Mouse (Mus musculus) left cerebral cortex, adult 18-20 months (tissue): ENCODE results near the gene Tspan11. TPM values are rescaled to one million over a fixed set of nuclear protein-coding genes. Genes with fewer than 3 reads are reported as not detected.

Experiments
- DNase-seq, 2 experiments: peaks; one replicate each; pipeline ENCODE4 v3.0.0; 2021 to 2022; ENCODE audit warnings: low spot score in 2 of 2, mixed read lengths in 1 of 2
- long read RNA-seq, 2 experiments: library from polyadenylated mRNA; stranded (forward); transcript quantifications; one replicate each; pipeline ENCODE4 v2.0.0; 2021
- total RNA-seq, 2 experiments: library from RNA; stranded (reverse); gene quantifications; 2 replicates each; pipeline ENCODE4 v1.2.3; 2021

Gene Tspan11
- total RNA-seq = 1 to 10 TPM; 4.6 to 6.3 TPM
- long read RNA-seq, experiment 1, full-length matches to known transcripts = 8 of 11 reads
- long read RNA-seq, experiment 1, partial matches to known transcripts = 2 of 11 reads
- long read RNA-seq, experiment 1, other reads (novel, unspliced or antisense) = 1 of 11 reads
- long read RNA-seq, experiment 2, full-length matches to known transcripts = 3 of 4 reads
- long read RNA-seq, experiment 2, partial matches to known transcripts = 1 of 4 reads
- long read RNA-seq, experiment 2, other reads (novel, unspliced or antisense) = 0 of 4 reads

GRCm38 (mm10) chr6:127887511-127888421 lies at the start of gene Tspan11:
Gene Tspan11 (plus strand): TSS chr6:127887589.
- peak; percentile 12 to 33 for DNase-seq

DNA sequence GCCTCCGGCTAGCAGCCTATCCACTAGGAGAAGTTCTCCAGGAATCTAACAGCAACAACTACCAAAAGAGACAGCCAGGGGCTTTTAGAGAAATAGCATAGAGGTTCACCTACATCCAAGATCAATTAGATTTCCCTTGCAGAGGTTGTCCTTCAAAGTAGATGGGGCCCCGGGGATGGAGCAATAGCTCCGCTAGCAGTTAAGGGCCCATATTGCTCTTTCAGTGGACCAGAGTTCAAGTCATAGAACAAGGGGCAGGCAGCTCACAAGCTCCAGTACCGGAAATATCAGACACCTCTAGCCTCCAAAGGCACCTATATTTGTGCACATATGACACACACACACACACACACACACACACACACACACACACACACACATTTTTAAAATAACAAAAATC lies 49.5 kb upstream of the Tspan11 start:
- DNase-seq = no peak

GRCm38 (mm10) chr6:127839538-127839937 lies 47.9 kb upstream of the Tspan11 start:
- no peak for DNase-seq

DNA sequence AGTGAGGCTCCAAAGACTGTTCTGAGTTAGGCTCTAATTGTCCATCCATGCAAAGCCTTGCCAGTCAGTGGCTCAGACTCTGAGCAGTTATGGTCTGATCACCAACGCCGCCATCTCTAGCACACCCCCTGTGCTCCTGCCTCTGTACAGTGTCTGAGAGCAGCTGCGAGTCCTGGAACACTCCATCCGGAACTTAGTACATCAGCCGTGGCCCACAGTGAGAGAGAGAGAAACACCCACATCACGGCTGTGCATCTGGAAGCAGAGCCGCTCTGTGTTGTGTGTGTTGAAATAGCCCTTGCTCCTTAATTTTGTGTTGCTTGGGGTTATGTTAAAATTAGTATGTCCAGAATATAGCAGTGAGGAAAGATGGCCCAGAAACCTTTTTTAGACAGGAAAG lies 47.2 kb upstream of the Tspan11 start:
- DNase-seq = peak; percentile 59 to 80

- no peak for DNase-seq
Measured at GRCm38 (mm10) chr6:127841326-127841725, 46.1 kb upstream of the Tspan11 start.

DNA sequence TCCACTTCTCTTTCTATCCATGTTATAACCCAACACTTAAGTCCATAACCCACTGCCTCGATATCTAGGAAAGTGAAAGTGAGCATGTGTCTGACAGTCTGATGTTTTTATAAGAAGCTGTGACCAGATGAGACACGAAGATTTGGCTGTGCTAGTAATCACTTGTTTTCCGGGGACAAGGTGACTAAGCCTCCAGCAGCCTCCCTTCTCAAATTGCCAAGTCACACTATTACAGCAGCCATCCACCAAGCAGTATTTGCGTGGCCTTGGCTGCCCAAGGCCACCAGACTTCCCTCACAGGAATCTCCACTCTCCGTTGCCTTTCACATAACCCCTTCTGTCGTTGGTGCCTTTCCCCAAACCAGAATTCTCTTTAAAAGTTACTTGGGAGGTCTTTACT lies 40.9 kb upstream of the Tspan11 start:
- no peak for DNase-seq

- DNase-seq = no peak
Measured at GRCm38 (mm10) chr6:127849496-127849895, 37.9 kb upstream of the Tspan11 start.

DNA sequence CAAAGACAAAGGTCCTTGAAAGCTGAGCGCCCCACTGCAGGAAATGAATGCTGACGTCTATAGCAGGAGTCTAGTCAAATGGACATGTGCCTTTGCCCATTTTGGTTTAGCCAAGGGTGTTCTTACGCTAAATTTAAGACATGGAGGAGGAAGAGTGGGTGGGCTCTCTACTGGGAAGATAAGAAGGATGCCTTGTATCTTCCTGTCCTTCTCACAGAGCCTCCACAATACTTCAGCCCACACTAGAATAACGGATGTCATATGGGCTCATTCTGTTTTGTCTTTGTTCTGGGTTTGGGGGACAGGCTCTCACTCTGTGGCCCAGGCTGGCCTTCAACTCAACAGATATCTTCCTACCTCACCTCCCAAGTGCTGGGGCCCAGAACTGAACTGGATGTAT lies 35.8 kb upstream of the Tspan11 start:
- peak in 1 of 2 experiments; percentile 24 for DNase-seq

DNA sequence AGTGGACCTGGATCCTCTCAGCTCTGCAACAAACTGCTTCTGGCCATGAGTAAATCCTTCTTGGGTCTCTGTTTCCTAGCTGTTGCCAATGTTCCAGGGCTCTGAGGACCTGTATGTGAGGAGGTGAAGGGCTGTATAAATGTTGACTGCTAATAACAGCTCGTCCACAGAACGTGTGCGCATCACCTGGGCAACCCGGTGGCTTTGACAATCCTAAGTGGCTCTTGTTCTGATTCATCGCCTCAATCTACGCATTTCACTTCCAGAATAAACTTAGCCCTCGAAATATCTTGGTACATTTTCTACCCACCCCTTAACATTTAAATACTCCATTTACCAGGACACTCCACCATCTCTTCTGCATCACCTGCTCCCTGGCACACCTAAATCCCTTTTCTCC lies 34.1 kb upstream of the Tspan11 start:
- no peak for DNase-seq

- DNase-seq = no peak
Measured at GRCm38 (mm10) chr6:127853771-127854687, 33.4 kb upstream of the Tspan11 start.

GRCm38 (mm10) chr6:127854688-127855013 lies 32.7 kb upstream of the Tspan11 start:
- no peak for DNase-seq

GRCm38 (mm10) chr6:127855711-127856295 lies 31.6 kb upstream of the Tspan11 start:
- DNase-seq = no peak

- no peak for DNase-seq
Measured at GRCm38 (mm10) chr6:127861951-127862350, 25.4 kb upstream of the Tspan11 start.

DNA sequence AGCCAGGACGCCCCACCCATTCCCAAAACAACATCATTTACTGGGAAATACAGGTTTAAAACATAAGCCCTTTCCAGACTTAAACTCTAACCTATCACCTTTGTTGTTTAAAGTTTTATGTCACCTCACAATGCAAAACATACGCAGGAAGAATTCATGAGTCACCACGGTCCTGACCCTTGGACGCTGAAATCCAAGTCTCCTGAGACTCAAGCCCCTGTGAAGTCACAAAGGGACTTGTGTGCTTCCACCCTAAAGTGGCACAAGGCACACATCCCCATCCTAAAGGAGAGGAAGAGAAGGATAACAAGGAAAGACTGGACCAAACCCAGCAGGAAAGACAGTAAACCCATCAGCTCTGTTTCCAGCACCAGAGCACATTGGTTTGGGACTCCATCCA lies 22.0 kb upstream of the Tspan11 start:
- no peak for DNase-seq

GRCm38 (mm10) chr6:127868546-127868945 lies 18.8 kb upstream of the Tspan11 start:
- no peak for DNase-seq

- no peak for DNase-seq
Measured at GRCm38 (mm10) chr6:127869121-127869520, 18.3 kb upstream of the Tspan11 start.

DNA sequence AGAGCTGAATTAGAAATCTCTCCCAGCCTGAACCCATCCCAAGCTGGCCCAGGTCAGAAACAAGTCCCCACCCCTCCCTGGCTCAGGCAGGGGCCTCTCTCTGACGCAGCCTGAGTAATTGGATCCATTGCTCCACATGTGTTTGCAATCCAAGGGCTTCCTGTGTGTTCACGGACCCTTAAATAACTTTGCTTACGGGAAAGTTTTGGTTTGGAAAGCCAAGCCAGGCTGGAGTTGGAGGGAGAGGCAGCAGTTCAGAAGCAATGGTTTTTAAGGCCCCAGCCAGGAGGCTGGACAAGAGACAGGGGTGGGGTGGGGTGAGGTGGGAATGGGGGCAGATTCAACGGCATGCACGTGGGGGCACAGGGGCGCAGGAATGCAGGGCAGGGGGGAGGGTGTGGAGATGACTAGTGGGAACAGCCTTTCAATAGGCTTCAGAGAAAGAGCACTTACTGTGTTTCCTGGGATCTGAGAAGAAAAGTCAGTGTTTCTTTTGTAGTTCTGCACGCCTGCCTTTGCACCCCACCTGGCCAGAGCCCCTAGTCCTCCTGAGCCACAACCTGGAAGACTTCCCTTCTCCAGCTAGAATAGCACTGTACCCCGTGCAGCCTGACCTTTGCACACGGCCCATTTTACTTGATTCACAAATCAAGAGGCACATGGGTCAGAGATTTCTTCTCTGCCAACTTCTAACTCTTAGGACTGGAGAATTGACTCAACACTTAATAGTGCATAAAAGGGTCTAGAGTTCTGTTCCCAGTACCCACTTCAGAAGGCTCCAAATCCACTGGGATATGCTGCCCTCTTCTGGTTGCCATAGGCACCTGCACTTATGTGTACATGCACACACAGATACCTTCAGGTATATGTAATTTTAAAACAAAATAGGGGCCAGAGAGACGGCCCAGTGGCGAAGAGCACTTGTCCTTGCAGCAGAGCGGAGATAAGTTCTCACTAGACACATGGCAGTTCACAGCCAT lies 16.8 kb upstream of the Tspan11 start:
- DNase-seq = no peak

DNA sequence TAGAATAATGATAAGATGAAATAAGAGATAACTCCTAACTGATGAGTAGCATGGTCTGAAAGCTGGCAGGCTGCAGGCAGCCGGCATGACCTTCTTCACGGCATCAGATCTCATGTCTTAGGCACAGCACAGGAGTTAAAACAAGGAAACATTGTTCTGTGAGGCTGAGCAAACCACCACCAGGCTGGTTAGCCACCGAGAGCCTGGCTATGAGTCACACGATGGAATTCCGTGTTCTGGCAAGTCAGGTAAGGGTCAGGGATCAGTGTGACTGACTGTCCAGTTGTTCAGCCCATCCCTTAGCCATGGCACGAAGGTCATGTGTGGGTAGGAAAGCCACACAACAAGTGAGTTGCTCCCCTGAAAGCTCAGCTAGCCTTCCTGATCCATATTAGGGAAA lies 16.0 kb upstream of the Tspan11 start:
- no peak for DNase-seq

DNA sequence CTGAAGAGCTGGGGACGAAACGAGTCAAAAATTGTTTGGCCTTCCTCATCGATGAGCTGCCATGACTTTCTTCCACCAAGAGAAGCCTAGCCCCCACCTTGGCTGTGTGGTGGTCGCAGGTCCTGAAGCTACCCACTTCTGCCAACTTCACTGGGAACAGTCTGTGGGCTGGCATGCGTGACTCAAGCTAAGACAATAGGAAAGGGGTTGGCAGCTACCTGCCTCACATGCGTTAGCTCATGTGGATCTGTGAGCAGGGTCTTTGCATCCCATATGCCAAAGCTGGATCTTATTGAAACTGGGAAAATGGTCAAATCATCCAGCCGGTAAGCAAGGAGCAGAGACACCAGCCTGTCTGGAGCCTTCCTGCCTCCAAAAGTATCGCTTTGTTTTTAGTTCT lies 14.8 kb upstream of the Tspan11 start:
- no peak for DNase-seq

DNA sequence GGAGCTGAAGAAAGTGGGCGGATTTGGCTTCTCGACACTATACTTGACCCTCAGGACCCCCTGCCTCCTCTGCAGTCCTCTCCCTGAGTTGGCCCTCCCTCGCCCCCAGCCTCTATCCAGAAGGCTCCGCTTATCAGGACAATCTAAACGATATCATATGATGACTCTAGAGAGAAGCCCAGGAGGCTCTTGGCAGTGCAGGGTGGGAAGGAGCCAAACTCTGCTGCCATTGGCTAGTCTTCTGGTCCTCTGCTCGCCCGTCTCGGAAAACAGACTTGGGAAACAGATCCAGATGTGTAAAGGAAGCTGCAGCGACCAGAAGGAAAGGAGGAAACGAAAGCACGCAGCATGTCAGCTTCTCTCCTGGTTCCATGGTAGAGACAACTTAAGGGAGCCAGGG lies 11.5 kb upstream of the Tspan11 start:
- no peak for DNase-seq
